Comparison of ENCODE assay signal across 8 mouse cellular contexts in genomic region chrX:7679405-7680056, GRCm38 (mm10). TPM values are rescaled to one million over a fixed set of nuclear protein-coding genes. Genes with fewer than 3 reads are reported as not detected.
DNase-seq lines count a peak whose midpoint lies in the region; ATAC-seq and TF ChIP-seq lines count a peak whose summit lies in the region.

No protein-coding gene starts in this region.

- H3K4me2 ChIP-seq in forebrain, embryonic 16.5 days (ENCODE audit: low read length), result peak overlapping the region; percentile 51
- H3K4me2 ChIP-seq in neural tube, embryonic 15.5 days, result peak overlapping the region; percentile 55

- H3K9me3 ChIP-seq in G1E (replicated peaks), result no peaks in the 10 kb centered on the region
- H3K9me3 ChIP-seq in forebrain, embryonic 16.5 days (ENCODE audit: control insufficient read depth, low read length), result no peaks in the 10 kb centered on the region
- H3K9me3 ChIP-seq in neural tube, embryonic 15.5 days (replicated peaks), result no peaks in the 10 kb centered on the region

- H3K36me3 ChIP-seq in G1E (replicated peaks), result no peaks in the 10 kb centered on the region
- H3K36me3 ChIP-seq in forebrain, embryonic 16.5 days (ENCODE audit: control insufficient read depth, insufficient read depth), result no peaks in the 10 kb centered on the region
- H3K36me3 ChIP-seq in neural tube, embryonic 15.5 days, result no peaks in the 10 kb centered on the region

- no peak overlapping the region; the same call in 1 of the 2 replicates for H3K9ac ChIP-seq in forebrain, embryonic 16.5 days (replicated peaks; ENCODE audit: low read depth, low read length)
- no peak overlapping the region for H3K9ac ChIP-seq in neural tube, embryonic 15.5 days (replicated peaks)

- TF ChIP-seq CTCF in G1E (IDR thresholded peaks at IDR 0.05; ENCODE audit: low read depth, low read length), result peak; percentile 55
- peak; percentile 94 for TF ChIP-seq CTCF in layer of hippocampus, adult 2 months (conservative IDR thresholded peaks at IDR 0.05)
- TF ChIP-seq CTCF in lung, adult 2 months (IDR thresholded peaks at IDR 0.05; ENCODE audit: insufficient read depth, low read length), result no peak

- peak overlapping the region; percentile 30; the same call in 1 of the 2 replicates for H3K4me3 ChIP-seq in G1E (ENCODE audit: low read depth, low read length)
- peak overlapping the region; percentile 24 for H3K4me3 ChIP-seq in forebrain, embryonic 16.5 days (replicated peaks; ENCODE audit: low read length)
- H3K4me3 ChIP-seq in layer of hippocampus, adult 2 months, result peak overlapping the region; percentile 44
- peak overlapping the region; percentile 41 for H3K4me3 ChIP-seq in lung, adult 2 months (replicated peaks; ENCODE audit: extremely low read depth, low read depth, low read length)
- H3K4me3 ChIP-seq in neural tube, embryonic 15.5 days (replicated peaks), result peak overlapping the region; percentile 30

- WGBS in forebrain, embryonic 16.5 days, result 19% methylated on average over 27 of the region's 27 CpGs
- WGBS in lung, adult 2 months, result 22% methylated on average over 27 of the region's 27 CpGs
- WGBS in neural tube, embryonic 15.5 days, result 21% methylated on average over 27 of the region's 27 CpGs

- peak; percentile 31; the same call in 1 of the 2 replicates for TF ChIP-seq POLR2A in lung, adult 2 months (IDR thresholded peaks at IDR 0.05; ENCODE audit: borderline replicate concordance, extremely low read depth, low read depth, low read length)

- H3K4me1 ChIP-seq in G1E (ENCODE audit: insufficient read depth, low read depth, low read length), result peaks cover 19% of the 10 kb centered on the region
- no peaks in the 10 kb centered on the region for H3K4me1 ChIP-seq in forebrain, embryonic 16.5 days (replicated peaks; ENCODE audit: control insufficient read depth, insufficient read depth, low read length)
- H3K4me1 ChIP-seq in lung, adult 2 months (ENCODE audit: control insufficient read depth, insufficient read depth, low read length), result no peaks in the 10 kb centered on the region
- peaks cover 7% of the 10 kb centered on the region; the same call in 1 of the 2 replicates for H3K4me1 ChIP-seq in neural tube, embryonic 15.5 days

- H3K27ac ChIP-seq in forebrain, embryonic 16.5 days (ENCODE audit: low read length), result no peak overlapping the region
- no peak overlapping the region for H3K27ac ChIP-seq in layer of hippocampus, adult 2 months
- H3K27ac ChIP-seq in neural tube, embryonic 15.5 days (replicated peaks), result no peak overlapping the region

- intact Hi-C loops in heart, postnatal 36 days (cut with DNase I), result loop anchor here (2.0 to 5.0 kb wide), 2 partner anchors 31 to 1277 kb away; no protein-coding TSS in a partner anchor

- DNase-seq in G1E (ENCODE audit: low spot score), result peak; percentile 60
- DNase-seq in cerebellum, adult 18-20 months, result peak; percentile 84 to 93
- DNase-seq in heart, postnatal 36 days, result peak; percentile 88 to 91
- DNase-seq in layer of hippocampus, adult 2 months (ENCODE audit: low spot score in 2 of 2), result peak; percentile 82 to 85
- peak; percentile 83 for DNase-seq in lung, adult 2 months
- peak; percentile 90 for DNase-seq in testis, postnatal 10 days (ENCODE audit: low spot score)

- peaks cover 4% of the 10 kb centered on the region for H3K27me3 ChIP-seq in G1E (ENCODE audit: insufficient read depth, low read length)
- no peaks in the 10 kb centered on the region for H3K27me3 ChIP-seq in forebrain, embryonic 16.5 days (replicated peaks; ENCODE audit: control insufficient read depth, insufficient read depth, low read length)
- H3K27me3 ChIP-seq in neural tube, embryonic 15.5 days (replicated peaks), result no peaks in the 10 kb centered on the region

- peak; percentile 73 for ATAC-seq in G1E (ENCODE audit: extremely low read depth, insufficient number of reproducible peaks, low FRiP score, poor library complexity, severe bottlenecking)
- ATAC-seq in forebrain, embryonic 16.5 days, result peak; percentile 96
- peak; percentile 92 for ATAC-seq in neural tube, embryonic 15.5 days (ENCODE audit: low FRiP score)

RNA-seq across cellular contexts. Expression of gene Magix, which starts 1.5 kb away (rescaled TPM):
- total RNA-seq in G1E (2014; fragmentation: Nextera tagmentation), result not detected in 2 replicates
- 0.12 and 0.27 TPM in 2 replicates for total RNA-seq in G1E (2017)
- 0.05 TPM in 1 of 2 replicates, not detected in the other for polyA plus RNA-seq in G1E (2012)
- polyA plus RNA-seq in forebrain, embryonic 16.5 days (2015; fragmentation: Nextera tagmentation; extraction: Ambion mirVana), result 0.19 and 0.61 TPM in 2 replicates
- 10 to 100 TPM; 25.2 to 33.2 TPM for total RNA-seq in heart, postnatal 36 days (2021)
- under 1 TPM; 0.31 to 0.52 TPM for total RNA-seq in layer of hippocampus, adult 2 months (2021)
- 12.3 and 17.2 TPM in 2 replicates for polyA plus RNA-seq in lung, adult 2 months (2012; rRNA removed)
- polyA plus RNA-seq in neural tube, embryonic 15.5 days (2015; fragmentation: Nextera tagmentation; extraction: Ambion mirVana), result 0.13 TPM in 1 of 2 replicates, not detected in the other

RNA-seq across cellular contexts. Expression of gene Plp2, which starts 8.3 kb away (rescaled TPM):
- 129 and 156 TPM in 2 replicates for total RNA-seq in G1E (2014; fragmentation: Nextera tagmentation)
- total RNA-seq in G1E (2017), result 50.9 and 54.9 TPM in 2 replicates
- polyA plus RNA-seq in G1E (2012), result 61.2 and 70.2 TPM in 2 replicates
- 35.1 and 41.7 TPM in 2 replicates for polyA plus RNA-seq in forebrain, embryonic 16.5 days (2015; fragmentation: Nextera tagmentation; extraction: Ambion mirVana)
- total RNA-seq in heart, postnatal 36 days (2021), result 10 to 100 TPM; 48.4 to 62.1 TPM
- 1 to 10 TPM; 4.9 to 5.4 TPM for total RNA-seq in layer of hippocampus, adult 2 months (2021)
- 208 and 264 TPM in 2 replicates for polyA plus RNA-seq in lung, adult 2 months (2012; rRNA removed)
- 20.3 and 50.6 TPM in 2 replicates for polyA plus RNA-seq in neural tube, embryonic 15.5 days (2015; fragmentation: Nextera tagmentation; extraction: Ambion mirVana)

RNA-seq across cellular contexts. Expression of gene Gpkow, which starts 17.4 kb away (rescaled TPM):
- total RNA-seq in G1E (2014; fragmentation: Nextera tagmentation) (59.1 and 66.0 TPM in 2 replicates), G1E (2017) (21.6 and 25.5 TPM in 2 replicates)
- 6.4 and 11.4 TPM in 2 replicates for polyA plus RNA-seq in G1E (2012)
- 53.2 and 53.5 TPM in 2 replicates for polyA plus RNA-seq in forebrain, embryonic 16.5 days (2015; fragmentation: Nextera tagmentation; extraction: Ambion mirVana)
- total RNA-seq in heart, postnatal 36 days (2021), result 10 to 100 TPM; 19.1 to 21.4 TPM
- total RNA-seq in layer of hippocampus, adult 2 months (2021), result 10 to 100 TPM; 32.6 to 40.6 TPM
- 8.4 and 9.4 TPM in 2 replicates for polyA plus RNA-seq in lung, adult 2 months (2012; rRNA removed)
- 46.0 and 46.5 TPM in 2 replicates for polyA plus RNA-seq in neural tube, embryonic 15.5 days (2015; fragmentation: Nextera tagmentation; extraction: Ambion mirVana)

RNA-seq across cellular contexts. Expression of gene Prickle3, which starts 22.5 kb away (rescaled TPM):
- not detected in 2 replicates for total RNA-seq in G1E (2014; fragmentation: Nextera tagmentation)
- 0.16 and 0.41 TPM in 2 replicates for total RNA-seq in G1E (2017)
- 0.04 TPM in 2 replicates for polyA plus RNA-seq in G1E (2012)
- polyA plus RNA-seq in forebrain, embryonic 16.5 days (2015; fragmentation: Nextera tagmentation; extraction: Ambion mirVana), result 1.5 and 1.6 TPM in 2 replicates
- 10 to 100 TPM; 17.0 to 26.0 TPM for total RNA-seq in heart, postnatal 36 days (2021)
- 1 to 10 TPM; 1.0 to 1.1 TPM for total RNA-seq in layer of hippocampus, adult 2 months (2021)
- polyA plus RNA-seq in lung, adult 2 months (2012; rRNA removed), result 21.7 and 25.0 TPM in 2 replicates
- polyA plus RNA-seq in neural tube, embryonic 15.5 days (2015; fragmentation: Nextera tagmentation; extraction: Ambion mirVana), result 1.7 and 3.8 TPM in 2 replicates

RNA-seq across cellular contexts. Expression of gene Wdr45, which starts 34.6 kb away (rescaled TPM):
- total RNA-seq in G1E (2014; fragmentation: Nextera tagmentation) (25.1 and 36.1 TPM in 2 replicates), G1E (2017) (27.9 and 30.8 TPM in 2 replicates)
- polyA plus RNA-seq in G1E (2012), result 10.8 and 11.4 TPM in 2 replicates
- 36.7 and 40.5 TPM in 2 replicates for polyA plus RNA-seq in forebrain, embryonic 16.5 days (2015; fragmentation: Nextera tagmentation; extraction: Ambion mirVana)
- total RNA-seq in heart, postnatal 36 days (2021), result 10 to 100 TPM; 46.3 to 55.4 TPM
- 10 to 100 TPM; 63.9 to 68.2 TPM for total RNA-seq in layer of hippocampus, adult 2 months (2021)
- 83.4 and 128 TPM in 2 replicates for polyA plus RNA-seq in lung, adult 2 months (2012; rRNA removed)
- polyA plus RNA-seq in neural tube, embryonic 15.5 days (2015; fragmentation: Nextera tagmentation; extraction: Ambion mirVana), result 34.6 and 34.9 TPM in 2 replicates
